Mouse (Mus musculus) cerebellum, postnatal 36 days (tissue): Measurements from ENCODE around the gene Grem1.

Experiments
- DNase-seq, 2 experiments: peaks; one replicate each; pipeline ENCODE4 v3.0.0; 2021 to 2022; ENCODE audit warnings: mixed read lengths in 2 of 2

Gene Grem1

GRCm38 (mm10) chr2:113756924-113757524, 1.4 kb downstream of the Grem1 start:
- no peak for DNase-seq

- no peak for DNase-seq
Observed at GRCm38 (mm10) chr2:113749721-113750120, 8.7 kb downstream of the Grem1 start.

GRCm38 (mm10) chr2:113749309-113749708, 9.1 kb downstream of the Grem1 start:
- no peak for DNase-seq

GRCm38 (mm10) chr2:113728581-113728980, 29.9 kb downstream of the Grem1 start:
- no peak for DNase-seq

GRCm38 (mm10) chr2:113714801-113715200, 43.6 kb downstream of the Grem1 start:
- DNase-seq = no peak

- no peak for DNase-seq
Observed at GRCm38 (mm10) chr2:113713406-113713805, 45.0 kb downstream of the Grem1 start.

- no peak for DNase-seq
Observed at GRCm38 (mm10) chr2:113707507-113707906, 50.9 kb downstream of the Grem1 start.

- DNase-seq = no peak
Observed at GRCm38 (mm10) chr2:113701507-113701906, 56.9 kb downstream of the Grem1 start.

- no peak for DNase-seq
Observed at GRCm38 (mm10) chr2:113696647-113697046, 61.8 kb downstream of the Grem1 start.

- no peak for DNase-seq
Observed at GRCm38 (mm10) chr2:113696222-113696621, 62.2 kb downstream of the Grem1 start.
